Mouse (Mus musculus) hindbrain, embryonic 15.5 days (tissue): Measurements from ENCODE around the gene Hck. TPM values are rescaled to one million over a fixed set of nuclear protein-coding genes. Genes with fewer than 3 reads are reported as not detected.

ENCODE experiments used
- ATAC-seq: fragments of 200-750 bp; cut with Nextera tagmentation; 2 replicates; pipeline ENCODE4 v1.8.0; 2017; ENCODE audit warnings: low read depth, moderate number of reproducible peaks, moderate TSS enrichment; ENCODE audit not compliant: low FRiP score
- H3K27ac ChIP-seq: fragments of 300-500 bp; sonication (generic); replicated peaks from 2 replicates; pipeline ENCODE4 v1.5.1; 2015; ENCODE audit warnings: mild to moderate bottlenecking, inconsistent platforms
- H3K27me3 ChIP-seq: fragments of 300-500 bp; sonication (generic); 2 replicates; pipeline ENCODE4 v1.6.1; 2015; ENCODE audit warnings: control low read depth, inconsistent platforms
- H3K36me3 ChIP-seq: fragments of 300-500 bp; sonication (generic); 2 replicates; pipeline ENCODE4 v1.6.1; 2015; ENCODE audit warnings: control low read depth, inconsistent platforms
- H3K4me1 ChIP-seq: fragments of 300-500 bp; sonication (generic); replicated peaks from 2 replicates; pipeline ENCODE4 v1.6.1; 2015; ENCODE audit warnings: control low read depth, inconsistent platforms
- H3K4me2 ChIP-seq: fragments of 300-500 bp; sonication (generic); 2 replicates; pipeline ENCODE4 v1.6.1; 2015; ENCODE audit warnings: moderate library complexity, mild to moderate bottlenecking, inconsistent platforms
- H3K4me3 ChIP-seq: fragments of 300-500 bp; sonication (generic); 2 replicates; pipeline ENCODE4 v1.5.1; 2015; ENCODE audit warnings: mild to moderate bottlenecking, inconsistent platforms
- H3K9ac ChIP-seq: fragments of 300-500 bp; sonication (generic); 2 replicates; pipeline ENCODE4 v1.6.1; 2015; ENCODE audit warnings: inconsistent platforms
- H3K9me3 ChIP-seq: fragments of 300-500 bp; sonication (generic); 2 replicates; pipeline ENCODE4 v1.6.1; 2016; ENCODE audit warnings: control low read depth, inconsistent platforms
- WGBS: fragments of 180-500 bp; shearing (Covaris S2); methylation state at CpG from one replicate; pipeline ENCODE4 v1.1.7; 2015; 5-methylcytosine and 5-hydroxymethylcytosine counted together
- polyA plus RNA-seq: library from polyadenylated mRNA; unstranded; fragments of >200 nt; fragmentation: Nextera tagmentation; extraction: Ambion mirVana; gene quantifications from 2 replicates; pipeline ENCODE4 v1.2.1, GENCODE M21; 2015

Gene Hck
- polyA plus RNA-seq, 1 experiment from 2014 or later, result 3.7 TPM

DNA sequence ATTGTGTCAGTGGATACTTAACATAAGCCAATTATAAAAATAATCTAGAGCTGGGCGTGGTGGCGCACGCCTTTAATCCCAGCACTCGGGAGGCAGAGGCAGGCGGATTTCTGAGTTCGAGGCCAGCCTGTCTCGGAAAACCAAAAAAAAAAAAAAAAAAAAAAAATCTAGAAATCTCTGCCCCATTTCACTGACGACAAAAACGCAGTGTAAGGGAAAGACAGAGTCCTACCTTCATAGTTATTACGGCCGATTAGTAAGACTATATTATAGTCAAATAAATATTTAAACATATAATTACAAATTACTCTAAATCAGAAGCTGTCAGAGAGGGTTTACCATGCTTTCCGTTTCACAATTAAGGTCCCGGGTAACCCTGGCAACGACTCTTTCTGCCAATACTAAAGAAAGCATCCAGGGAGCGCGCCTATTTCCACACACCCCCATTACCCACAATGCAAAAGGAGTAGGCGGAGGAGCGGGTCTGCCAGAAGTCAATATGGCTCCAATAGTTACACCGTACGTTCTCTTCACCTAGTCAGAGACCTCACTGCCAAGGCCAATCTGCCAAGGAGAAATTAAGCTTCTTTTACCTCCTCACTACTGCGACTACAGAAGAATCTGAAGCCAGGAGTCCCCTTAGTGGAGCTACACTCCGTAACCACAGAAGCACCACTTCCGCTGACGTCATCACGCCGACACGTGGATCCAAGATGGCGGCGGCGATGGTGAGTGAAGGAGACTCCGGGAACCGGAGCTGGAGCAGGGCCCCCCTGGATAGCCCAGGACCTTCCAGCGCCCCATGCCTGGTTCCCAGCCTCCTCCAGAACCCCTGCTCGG, 52.8 kb downstream of the Hck start, which contains the start of gene Tm9sf4:
Tm9sf4 (plus strand) TSS at position 460 of the 840 bp plus-strand sequence.
- WGBS, result 9% methylated on average over 34 of the region's 34 CpGs
- peak; percentile 94 for ATAC-seq
- Histone ChIP-seq H3K9me3 (no peaks in the 10 kb centered on the region), H3K4me2 (peak within 1 kb of the TSS; percentile 81), H3K27me3 (no peaks in the 10 kb centered on the region), H3K36me3 (no peaks in the 10 kb centered on the region), H3K27ac (peak within 1 kb of the TSS; percentile 98), H3K9ac (peak within 1 kb of the TSS; percentile 72), H3K4me1 (peaks cover 17% of the 10 kb centered on the region), H3K4me3 (peak within 1 kb of the TSS; percentile 72)

DNA sequence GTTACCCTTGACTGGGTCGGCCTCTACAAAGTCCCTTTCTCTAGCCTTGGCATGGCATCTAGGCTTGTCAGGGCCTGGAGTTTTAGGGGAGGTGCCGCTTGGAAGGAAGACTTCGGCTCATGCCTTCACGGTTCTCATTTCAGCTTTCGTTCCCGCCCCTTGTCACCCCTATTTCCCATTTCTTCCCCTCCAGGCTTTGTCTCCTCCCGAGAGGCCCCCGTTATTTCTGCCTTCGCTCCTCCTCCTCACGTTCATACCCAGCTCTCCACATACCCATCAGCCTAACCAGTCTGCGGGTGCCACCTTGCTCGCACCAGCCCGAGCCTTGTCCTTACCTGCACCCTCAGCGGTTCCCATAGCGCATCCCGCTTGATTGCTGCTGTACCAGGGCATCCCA, 53.4 kb downstream of the Hck start:
- peak overlapping the region; percentile 98 for H3K27ac ChIP-seq
- peaks cover 17% of the 10 kb centered on the region for H3K4me1 ChIP-seq
- H3K9me3 ChIP-seq, result no peaks in the 10 kb centered on the region
- H3K4me3 ChIP-seq, result peak overlapping the region; percentile 72
- H3K36me3 ChIP-seq, result no peaks in the 10 kb centered on the region
- peak overlapping the region; percentile 72 for H3K9ac ChIP-seq
- peak; percentile 70 for ATAC-seq
- peak overlapping the region; percentile 81 for H3K4me2 ChIP-seq
- WGBS, result 0% methylated on average over 16 of the region's 16 CpGs
- no peaks in the 10 kb centered on the region for H3K27me3 ChIP-seq

DNA sequence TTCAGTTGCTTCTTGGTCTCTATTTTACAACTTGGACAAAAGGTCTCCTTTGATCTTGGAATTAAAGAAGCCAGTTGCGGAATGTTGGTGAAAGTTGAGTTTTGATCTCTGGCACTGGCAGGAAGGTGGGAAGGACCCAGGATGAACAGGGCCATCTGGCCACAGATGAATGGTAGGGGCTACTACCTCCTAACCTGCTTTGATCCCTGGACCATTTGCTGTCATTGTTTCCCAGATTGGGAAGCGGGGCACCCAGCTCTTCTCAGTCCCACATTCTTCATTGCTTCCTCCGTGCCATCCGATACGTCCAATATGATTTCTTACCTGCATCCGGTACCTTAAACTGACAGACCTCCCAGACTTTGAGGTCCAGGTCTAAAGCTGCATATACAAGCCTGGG, 58.9 kb downstream of the Hck start:
- Histone ChIP-seq H3K27ac (no peak overlapping the region), H3K36me3 (no peaks in the 10 kb centered on the region), H3K4me1 (peaks cover 24% of the 10 kb centered on the region), H3K9me3 (no peaks in the 10 kb centered on the region), H3K4me3 (no peak overlapping the region), H3K4me2 (no peak overlapping the region), H3K9ac (no peak overlapping the region), H3K27me3 (no peaks in the 10 kb centered on the region)
- 59% methylated on average over 6 of the region's 6 CpGs for WGBS
- ATAC-seq, result no peak

DNA sequence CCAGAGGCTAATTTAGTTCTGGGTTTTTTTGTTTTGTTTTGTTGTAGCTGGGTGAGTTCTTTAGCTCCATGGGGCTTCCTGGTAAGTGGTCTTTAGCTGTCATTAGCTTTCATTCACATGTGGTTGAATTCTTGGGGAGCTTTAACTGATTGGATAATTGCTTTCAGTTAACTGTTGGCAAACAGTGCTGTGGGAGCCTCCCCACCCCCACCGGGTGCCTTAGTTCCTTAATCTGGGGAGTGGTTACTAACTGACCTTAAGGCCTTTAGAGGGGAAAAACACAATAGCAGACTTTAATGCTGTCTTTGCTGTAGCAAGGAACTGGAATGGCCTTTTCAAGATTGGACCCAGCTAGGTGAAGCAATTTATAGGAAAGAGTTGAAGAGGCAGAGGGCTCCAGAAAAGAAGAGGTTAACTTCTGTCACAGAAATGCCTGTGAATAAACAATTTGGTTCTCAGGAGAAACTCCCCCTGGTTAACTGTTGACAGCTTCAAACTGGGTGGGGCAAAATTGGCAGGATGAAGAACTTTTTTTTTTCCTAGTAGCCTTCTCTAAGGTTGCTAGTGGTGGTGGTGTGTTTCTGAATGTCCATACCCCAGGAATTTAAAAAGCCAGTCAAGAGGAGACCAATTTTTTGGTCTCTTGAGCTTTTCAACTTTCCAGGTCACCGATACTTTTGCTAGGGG, 60.0 kb downstream of the Hck start:
- ATAC-seq, result no peak
- H3K27ac ChIP-seq, result no peak overlapping the region
- H3K9me3 ChIP-seq, result no peaks in the 10 kb centered on the region
- peaks cover 13% of the 10 kb centered on the region for H3K4me1 ChIP-seq
- no peaks in the 10 kb centered on the region for H3K36me3 ChIP-seq
- no peak overlapping the region for H3K9ac ChIP-seq
- H3K4me2 ChIP-seq, result no peak overlapping the region
- 15% methylated on average over 2 of the region's 2 CpGs for WGBS
- H3K4me3 ChIP-seq, result no peak overlapping the region
- H3K27me3 ChIP-seq, result no peaks in the 10 kb centered on the region

DNA sequence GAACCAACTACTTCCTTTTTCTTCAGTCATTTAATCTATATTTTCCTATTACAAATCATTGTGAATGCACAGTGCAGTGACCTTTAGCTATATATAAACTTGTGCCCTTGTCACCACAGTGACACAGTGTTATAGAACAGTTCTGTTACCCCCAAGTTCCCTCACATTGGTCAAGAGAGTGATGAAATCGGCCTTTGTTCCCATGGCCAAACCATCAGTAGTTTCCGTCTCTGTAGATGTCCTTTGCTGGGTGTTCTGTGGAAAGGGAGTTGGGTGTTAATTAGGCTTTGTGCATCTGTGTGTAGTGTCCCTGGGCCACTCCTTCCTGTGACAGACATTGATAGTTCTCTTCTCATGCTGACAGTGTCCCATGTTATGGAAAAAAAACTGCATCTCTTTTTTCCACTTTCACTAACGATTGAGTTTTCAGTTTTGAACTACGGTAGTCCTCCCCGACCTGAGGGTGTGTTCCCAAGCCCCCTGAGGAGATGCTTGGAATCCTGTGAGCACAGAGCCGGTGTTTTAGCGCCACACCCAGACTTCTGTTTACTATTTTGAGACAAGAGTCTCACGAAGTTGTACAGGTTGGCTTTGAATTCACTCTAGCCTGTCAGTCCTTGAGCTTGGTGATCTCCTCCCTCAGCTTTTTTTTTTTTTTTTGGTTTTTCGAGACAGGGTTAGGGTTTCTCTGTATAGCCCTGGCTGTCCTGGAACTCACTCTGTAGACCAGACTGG, 62.4 kb downstream of the Hck start:
- 93% methylated on average over 9 of the region's 9 CpGs for WGBS

DNA sequence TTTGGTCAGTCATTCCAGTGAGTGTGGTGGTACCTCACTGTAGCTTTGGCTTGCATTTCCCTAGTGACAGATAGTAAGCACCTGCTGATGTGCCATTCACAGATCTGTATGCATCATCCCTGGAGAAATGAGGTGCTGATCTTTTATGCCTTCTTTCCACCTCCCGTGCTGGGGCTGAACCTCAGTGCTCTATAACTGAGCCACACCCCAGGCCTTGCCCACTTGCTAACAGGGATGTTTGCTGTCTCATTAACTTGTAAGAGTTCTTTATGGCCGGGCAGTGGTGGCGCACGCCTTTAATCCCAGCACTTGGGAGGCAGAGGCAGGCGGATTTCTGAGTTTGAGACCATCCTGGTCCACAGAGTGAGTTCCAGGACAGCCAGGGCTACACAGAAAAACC, 63.7 kb downstream of the Hck start:
- Histone ChIP-seq H3K4me2 (no peak overlapping the region), H3K27me3 (no peaks in the 10 kb centered on the region), H3K9ac (no peak overlapping the region), H3K4me3 (no peak overlapping the region), H3K9me3 (no peaks in the 10 kb centered on the region), H3K36me3 (no peaks in the 10 kb centered on the region), H3K27ac (no peak overlapping the region), H3K4me1 (peaks cover 11% of the 10 kb centered on the region; the same call in 1 of the 2 replicates)
- WGBS, result 89% methylated on average over 5 of the region's 5 CpGs
- ATAC-seq, result no peak

More for the DNA sequence above, 62.4 kb downstream of the Hck start:
- no peak for ATAC-seq
- H3K36me3 ChIP-seq, result no peaks in the 10 kb centered on the region
- no peak overlapping the region for H3K4me2 ChIP-seq
- no peak overlapping the region for H3K4me3 ChIP-seq
- H3K4me1 ChIP-seq, result peaks cover 11% of the 10 kb centered on the region; the same call in 1 of the 2 replicates
- no peak overlapping the region for H3K27ac ChIP-seq
- no peak overlapping the region for H3K9ac ChIP-seq
- no peaks in the 10 kb centered on the region for H3K9me3 ChIP-seq
- no peaks in the 10 kb centered on the region for H3K27me3 ChIP-seq

DNA sequence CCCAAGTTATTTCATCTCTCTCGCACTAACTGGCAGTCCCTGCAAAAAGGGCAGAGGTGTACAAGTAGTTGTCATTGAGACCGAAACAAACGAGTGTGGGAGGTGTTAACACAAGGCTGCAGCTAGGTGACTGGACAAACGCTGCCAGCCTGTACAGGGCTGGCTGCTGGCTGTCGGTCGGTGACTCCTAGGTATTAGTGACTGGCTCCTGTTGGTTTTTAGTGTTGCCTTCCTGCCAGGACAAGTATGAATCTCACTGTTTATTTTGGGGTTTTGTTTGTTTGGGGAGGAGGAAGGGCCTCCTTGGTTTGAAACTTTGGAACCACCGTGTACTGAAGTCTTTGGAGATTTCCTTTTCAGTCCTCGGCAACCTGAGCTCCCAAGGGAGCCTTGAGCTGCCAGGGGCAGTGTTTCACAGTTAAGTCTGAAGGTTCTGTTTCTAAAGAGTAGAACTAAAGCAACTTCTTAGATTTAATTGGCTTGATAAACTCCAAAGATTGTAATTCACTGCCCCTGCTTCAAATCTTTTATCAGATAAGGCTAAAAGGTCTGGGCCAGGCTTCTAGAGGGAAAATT, 67.8 kb downstream of the Hck start:
- Histone ChIP-seq H3K9me3 (no peaks in the 10 kb centered on the region), H3K4me1 (no peaks in the 10 kb centered on the region), H3K4me3 (no peak overlapping the region), H3K27me3 (no peaks in the 10 kb centered on the region), H3K27ac (no peak overlapping the region), H3K4me2 (no peak overlapping the region), H3K36me3 (peaks cover 12% of the 10 kb centered on the region), H3K9ac (no peak overlapping the region)
- no peak for ATAC-seq
- 79% methylated on average over 8 of the region's 8 CpGs for WGBS

DNA sequence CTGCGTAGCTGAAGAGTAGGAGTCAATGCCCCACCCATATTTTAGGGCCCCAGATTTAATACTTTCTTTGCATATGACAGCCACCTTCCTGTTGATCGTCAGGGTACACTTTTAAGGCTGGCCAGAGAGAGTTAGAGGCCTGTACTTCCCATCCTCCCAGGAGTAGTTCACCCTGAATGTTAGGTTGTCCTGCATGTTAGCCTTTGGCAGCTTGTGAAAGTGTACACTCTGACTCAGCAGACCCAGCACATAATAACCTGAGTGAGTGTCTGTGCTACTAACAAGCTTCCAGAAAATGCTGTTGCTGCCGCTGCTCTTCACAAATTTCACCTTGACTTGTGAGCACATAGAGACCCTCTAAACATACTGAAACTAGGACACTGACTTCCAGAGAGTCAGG, 68.9 kb downstream of the Hck start:
- Histone ChIP-seq H3K4me1 (no peaks in the 10 kb centered on the region), H3K9me3 (no peaks in the 10 kb centered on the region), H3K27me3 (no peaks in the 10 kb centered on the region), H3K4me3 (no peak overlapping the region), H3K27ac (no peak overlapping the region), H3K9ac (no peak overlapping the region), H3K4me2 (no peak overlapping the region), H3K36me3 (peaks cover 18% of the 10 kb centered on the region)
- WGBS, result 96% methylated on average over 3 of the region's 3 CpGs
- ATAC-seq, result no peak

DNA sequence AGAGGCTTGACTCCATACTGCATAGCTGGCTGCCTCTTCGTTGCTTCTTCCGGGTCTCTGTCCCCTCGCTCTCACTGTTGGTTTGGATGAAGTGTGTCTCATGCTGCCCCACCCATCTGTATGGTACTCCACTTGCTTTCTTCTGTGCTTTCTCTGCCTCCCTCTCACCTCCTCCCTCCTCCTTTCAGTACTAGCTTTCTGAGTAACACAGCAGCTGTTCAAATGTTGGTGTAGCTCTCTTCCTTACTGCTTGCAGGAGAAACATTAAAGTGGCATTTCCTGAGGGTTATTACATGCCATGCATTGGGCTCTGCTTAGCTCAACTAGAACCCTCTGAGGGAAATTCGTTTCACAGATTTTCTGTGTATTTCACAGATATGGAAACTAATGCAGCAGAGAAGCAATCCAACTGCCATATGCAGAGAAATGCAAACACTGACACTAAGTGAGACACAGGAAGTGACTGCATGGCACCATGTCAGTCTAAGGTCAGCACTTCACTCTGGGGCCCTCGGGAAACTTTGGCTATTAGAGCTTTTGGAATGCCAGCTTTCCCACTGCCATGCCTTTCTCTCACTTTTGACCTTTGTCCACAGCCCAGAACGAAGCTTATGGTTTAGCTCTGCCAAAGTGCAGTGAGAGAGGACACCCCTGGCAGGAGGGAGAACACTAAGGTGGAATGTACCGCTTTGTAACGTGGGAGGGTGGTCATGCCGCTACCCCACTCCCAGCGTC, 71.0 kb downstream of the Hck start:
- 82% methylated on average over 10 of the region's 10 CpGs for WGBS
- H3K9ac ChIP-seq, result no peak overlapping the region
- no peak overlapping the region for H3K4me3 ChIP-seq
- H3K9me3 ChIP-seq, result no peaks in the 10 kb centered on the region
- ATAC-seq, result no peak
- peaks cover 36% of the 10 kb centered on the region for H3K36me3 ChIP-seq
- no peaks in the 10 kb centered on the region for H3K4me1 ChIP-seq
- no peak overlapping the region for H3K27ac ChIP-seq
- H3K27me3 ChIP-seq, result no peaks in the 10 kb centered on the region
- no peak overlapping the region for H3K4me2 ChIP-seq

DNA sequence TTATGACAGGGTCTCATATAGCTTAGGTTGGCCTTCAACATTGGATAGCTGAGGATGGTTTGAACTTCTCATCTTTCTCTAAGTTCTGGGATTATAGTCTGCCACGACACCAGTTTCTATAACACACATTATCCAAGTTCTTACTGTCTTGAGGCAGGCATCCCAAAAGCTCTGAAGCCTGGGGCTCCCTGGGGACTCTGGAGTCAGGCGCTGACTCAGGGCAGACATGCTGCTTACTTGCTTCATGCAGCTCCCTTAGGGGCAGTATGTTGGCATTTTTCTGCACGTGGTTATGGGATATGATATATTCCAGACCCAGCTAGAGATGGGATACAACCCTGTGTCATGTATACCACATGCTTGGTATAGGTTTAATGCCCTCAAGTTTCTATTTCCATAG, 71.7 kb downstream of the Hck start:
- H3K27me3 ChIP-seq, result no peaks in the 10 kb centered on the region
- WGBS, result 81% methylated on average over 3 of the region's 3 CpGs
- H3K4me2 ChIP-seq, result no peak overlapping the region
- H3K4me3 ChIP-seq, result no peak overlapping the region
- no peak overlapping the region for H3K27ac ChIP-seq
- no peak overlapping the region for H3K9ac ChIP-seq
- H3K4me1 ChIP-seq, result no peaks in the 10 kb centered on the region
- no peaks in the 10 kb centered on the region for H3K9me3 ChIP-seq
- peaks cover 42% of the 10 kb centered on the region for H3K36me3 ChIP-seq
- no peak for ATAC-seq

DNA sequence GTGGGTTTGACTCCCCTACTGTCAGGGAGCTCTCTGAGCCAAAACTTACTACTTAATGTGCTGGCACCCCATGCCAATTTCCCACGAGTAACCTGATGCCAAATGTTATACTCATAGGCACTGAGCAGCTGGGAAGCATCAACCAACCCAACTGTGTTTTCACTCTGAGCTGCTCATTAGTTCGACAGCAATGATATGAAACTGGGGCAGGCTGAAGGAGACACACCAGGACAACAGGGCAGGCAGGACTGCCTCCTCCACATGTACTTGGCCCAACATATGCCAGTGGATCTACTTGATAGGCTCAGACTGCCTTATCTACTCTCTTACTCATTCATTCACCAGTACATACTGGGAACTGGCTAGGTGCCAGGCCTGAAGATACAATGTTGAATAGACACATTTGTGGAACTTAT, 77.9 kb downstream of the Hck start:
- Histone ChIP-seq H3K27me3 (no peaks in the 10 kb centered on the region), H3K4me2 (no peak overlapping the region), H3K36me3 (peaks cover 78% of the 10 kb centered on the region), H3K9ac (no peak overlapping the region), H3K4me3 (no peak overlapping the region), H3K27ac (no peak overlapping the region), H3K4me1 (no peaks in the 10 kb centered on the region), H3K9me3 (no peaks in the 10 kb centered on the region)
- no peak for ATAC-seq
- 78% methylated on average over 2 of the region's 2 CpGs for WGBS
